Mouse (Mus musculus): Measurements from ENCODE around the gene Ccdc73. TPM values are rescaled to one million over a fixed set of nuclear protein-coding genes. Genes with fewer than 3 reads are reported as not detected.
"Not testable (repeated sequence)": the region's sequence is repeated elsewhere in the genome, so short reads cannot be mapped to it uniquely, and the experiment has no call there.

Ccdc73 gene
- polyA plus RNA-seq, 1 experiment from 2014 or later: 5.3 TPM

GRCm38 (mm10) chr2:104859060-104859459 is 8.5 kb upstream of the Ccdc73 start:
- no peak overlapping the region for H3K27ac ChIP-seq (ENCODE audit: low read length)
- peak; percentile 75; the same call in 1 of the 2 replicates for ATAC-seq (ENCODE audit: insufficient read depth, low FRiP score)
- H3K4me3 ChIP-seq (replicated peaks; ENCODE audit: low read length): no peak overlapping the region
- H3K9me3 ChIP-seq (replicated peaks; ENCODE audit: control insufficient read depth, low read length): no peaks in the 10 kb centered on the region
- no peaks in the 10 kb centered on the region for H3K4me1 ChIP-seq (ENCODE audit: control insufficient read depth, insufficient read depth, low read length)
- H3K9ac ChIP-seq (ENCODE audit: low read length): no peak overlapping the region
- H3K4me2 ChIP-seq (ENCODE audit: low read depth, low read length): no peak overlapping the region
- H3K36me3 ChIP-seq (ENCODE audit: control insufficient read depth, insufficient read depth, low read length): no peaks in the 10 kb centered on the region
- H3K27me3 ChIP-seq (ENCODE audit: control insufficient read depth, insufficient read depth, low read length): no peaks in the 10 kb centered on the region
- WGBS: 45% methylated on average over 5 of the region's 5 CpGs

DNA sequence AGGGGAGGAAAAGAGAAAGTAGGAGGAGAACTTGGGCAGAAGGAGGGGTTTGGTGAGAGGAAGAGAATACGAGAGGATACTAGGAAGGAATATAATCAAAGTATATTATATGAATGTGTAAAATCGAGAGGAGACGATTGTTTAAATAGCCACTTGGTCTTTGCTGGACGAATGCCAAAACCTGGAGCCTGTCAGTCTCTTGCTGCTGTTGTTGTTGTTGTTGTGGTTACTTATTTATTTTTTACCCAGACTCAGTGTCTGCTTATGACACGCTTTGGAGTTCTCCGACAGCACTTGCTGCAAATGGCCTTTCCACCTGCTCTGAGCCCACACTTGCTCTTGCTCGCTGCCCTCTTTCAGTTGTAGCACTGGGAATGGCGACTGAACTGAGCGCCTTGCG is 7.2 kb upstream of the Ccdc73 start:
- ATAC-seq (ENCODE audit: insufficient read depth, low FRiP score): no peak
- no peaks in the 10 kb centered on the region for H3K27me3 ChIP-seq (ENCODE audit: control insufficient read depth, insufficient read depth, low read length)
- no peak overlapping the region for H3K4me2 ChIP-seq (ENCODE audit: low read depth, low read length)
- H3K9me3 ChIP-seq (replicated peaks; ENCODE audit: control insufficient read depth, low read length): no peaks in the 10 kb centered on the region
- H3K4me3 ChIP-seq (replicated peaks; ENCODE audit: low read length): no peak overlapping the region
- 73% methylated on average over 10 of the region's 10 CpGs for WGBS
- no peaks in the 10 kb centered on the region for H3K4me1 ChIP-seq (ENCODE audit: control insufficient read depth, insufficient read depth, low read length)
- H3K27ac ChIP-seq (ENCODE audit: low read length): no peak overlapping the region
- H3K36me3 ChIP-seq (ENCODE audit: control insufficient read depth, insufficient read depth, low read length): no peaks in the 10 kb centered on the region
- H3K9ac ChIP-seq (ENCODE audit: low read length): no peak overlapping the region

DNA sequence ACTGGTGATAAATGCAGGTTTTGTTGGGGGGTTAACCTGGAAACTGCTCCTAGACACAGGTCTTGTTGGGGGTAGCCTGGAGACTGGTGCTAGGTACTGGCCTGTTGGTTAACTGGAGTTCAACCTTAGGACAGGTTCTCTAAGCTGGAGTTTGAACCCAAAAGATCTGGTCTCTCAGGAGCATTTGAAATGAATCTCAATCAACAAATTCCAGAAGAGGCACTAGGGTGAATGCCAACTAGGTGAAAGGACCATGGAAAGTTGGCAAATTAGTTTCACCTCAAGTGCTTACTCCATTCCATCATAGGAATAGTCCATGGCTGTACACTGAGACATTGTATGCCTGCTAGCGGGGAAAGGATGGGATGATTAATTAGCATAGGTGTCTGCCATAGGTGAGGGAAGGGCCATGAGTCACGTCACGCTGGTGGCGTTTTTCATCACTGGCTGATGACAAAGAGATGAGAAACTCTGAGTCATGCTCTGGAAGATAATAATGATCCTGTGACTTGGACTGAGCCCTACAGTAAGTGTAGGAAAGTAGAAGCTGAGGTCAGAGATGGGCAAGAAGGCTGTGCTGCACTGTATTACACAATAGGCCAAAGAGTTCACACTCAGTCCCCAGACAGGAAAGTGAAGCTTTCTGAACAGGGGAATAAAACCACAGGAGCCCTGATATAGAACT is 3.3 kb upstream of the Ccdc73 start:
- 85% methylated on average over 4 of the region's 4 CpGs for WGBS
- no peak overlapping the region for H3K4me3 ChIP-seq (replicated peaks; ENCODE audit: low read length)
- no peaks in the 10 kb centered on the region for H3K27me3 ChIP-seq (ENCODE audit: control insufficient read depth, insufficient read depth, low read length)
- H3K9me3 ChIP-seq (replicated peaks; ENCODE audit: control insufficient read depth, low read length): no peaks in the 10 kb centered on the region
- no peaks in the 10 kb centered on the region for H3K36me3 ChIP-seq (ENCODE audit: control insufficient read depth, insufficient read depth, low read length)
- ATAC-seq (ENCODE audit: insufficient read depth, low FRiP score): no peak
- no peak overlapping the region for H3K9ac ChIP-seq (ENCODE audit: low read length)
- H3K4me1 ChIP-seq (ENCODE audit: control insufficient read depth, insufficient read depth, low read length): no peaks in the 10 kb centered on the region
- H3K4me2 ChIP-seq (ENCODE audit: low read depth, low read length): no peak overlapping the region
- H3K27ac ChIP-seq (ENCODE audit: low read length): no peak overlapping the region

- Histone ChIP-seq H3K36me3 (ENCODE audit: control insufficient read depth, insufficient read depth, low read length) (no peaks in the 10 kb centered on the region), H3K9me3 (replicated peaks; ENCODE audit: control insufficient read depth, low read length) (no peaks in the 10 kb centered on the region), H3K4me1 (ENCODE audit: control insufficient read depth, insufficient read depth, low read length) (no peaks in the 10 kb centered on the region), H3K27me3 (ENCODE audit: control insufficient read depth, insufficient read depth, low read length) (no peaks in the 10 kb centered on the region), H3K4me3 (replicated peaks; ENCODE audit: low read length) (no peak overlapping the region), H3K9ac (ENCODE audit: low read length) (no peak overlapping the region), H3K27ac (ENCODE audit: low read length) (no peak overlapping the region), H3K4me2 (ENCODE audit: low read depth, low read length) (no peak overlapping the region)
- no peak for ATAC-seq (ENCODE audit: insufficient read depth, low FRiP score)
- WGBS: 77% methylated on average over 3 of the region's 3 CpGs
Observed at GRCm38 (mm10) chr2:104869101-104869500, 1.5 kb downstream of the Ccdc73 start.

- Histone ChIP-seq H3K9me3 (replicated peaks; ENCODE audit: control insufficient read depth, low read length) (no peaks in the 10 kb centered on the region), H3K27me3 (ENCODE audit: control insufficient read depth, insufficient read depth, low read length) (no peaks in the 10 kb centered on the region), H3K36me3 (ENCODE audit: control insufficient read depth, insufficient read depth, low read length) (no peaks in the 10 kb centered on the region), H3K4me1 (ENCODE audit: control insufficient read depth, insufficient read depth, low read length) (no peaks in the 10 kb centered on the region), H3K4me2 (ENCODE audit: low read depth, low read length) (no peak overlapping the region), H3K27ac (ENCODE audit: low read length) (no peak overlapping the region), H3K9ac (ENCODE audit: low read length) (no peak overlapping the region), H3K4me3 (replicated peaks; ENCODE audit: low read length) (no peak overlapping the region)
- WGBS: 82% methylated on average over 8 of the region's 8 CpGs
- no peak for ATAC-seq (ENCODE audit: insufficient read depth, low FRiP score)
Observed at GRCm38 (mm10) chr2:104878794-104879193, 11.2 kb downstream of the Ccdc73 start.

GRCm38 (mm10) chr2:104886109-104886508 is 18.5 kb downstream of the Ccdc73 start:
- Histone ChIP-seq H3K4me2 (ENCODE audit: low read depth, low read length) (no peak overlapping the region), H3K4me3 (replicated peaks; ENCODE audit: low read length) (no peak overlapping the region), H3K27ac (ENCODE audit: low read length) (no peak overlapping the region), H3K9me3 (replicated peaks; ENCODE audit: control insufficient read depth, low read length) (no peaks in the 10 kb centered on the region), H3K27me3 (ENCODE audit: control insufficient read depth, insufficient read depth, low read length) (no peaks in the 10 kb centered on the region), H3K36me3 (ENCODE audit: control insufficient read depth, insufficient read depth, low read length) (no peaks in the 10 kb centered on the region), H3K9ac (ENCODE audit: low read length) (no peak overlapping the region), H3K4me1 (ENCODE audit: control insufficient read depth, insufficient read depth, low read length) (no peaks in the 10 kb centered on the region)
- ATAC-seq (ENCODE audit: insufficient read depth, low FRiP score): no peak
- WGBS: 88% methylated on average over 18 of the region's 18 CpGs

GRCm38 (mm10) chr2:104887331-104887730 is 19.7 kb downstream of the Ccdc73 start:
- WGBS: 59% methylated on average over 2 of the region's 2 CpGs

GRCm38 (mm10) chr2:104887882-104888566 is 20.4 kb downstream of the Ccdc73 start:
- no peaks in the 10 kb centered on the region for H3K4me1 ChIP-seq (ENCODE audit: control insufficient read depth, insufficient read depth, low read length)
- WGBS: 22% methylated on average over 10 of the region's 10 CpGs
- H3K36me3 ChIP-seq (ENCODE audit: control insufficient read depth, insufficient read depth, low read length): no peaks in the 10 kb centered on the region
- no peak overlapping the region for H3K4me2 ChIP-seq (ENCODE audit: low read depth, low read length)
- no peaks in the 10 kb centered on the region for H3K9me3 ChIP-seq (replicated peaks; ENCODE audit: control insufficient read depth, low read length)
- no peak for ATAC-seq (ENCODE audit: insufficient read depth, low FRiP score)
- H3K4me3 ChIP-seq (replicated peaks; ENCODE audit: low read length): no peak overlapping the region
- no peaks in the 10 kb centered on the region for H3K27me3 ChIP-seq (ENCODE audit: control insufficient read depth, insufficient read depth, low read length)
- H3K9ac ChIP-seq (ENCODE audit: low read length): no peak overlapping the region
- no peak overlapping the region for H3K27ac ChIP-seq (ENCODE audit: low read length)

More at GRCm38 (mm10) chr2:104887331-104887730, 19.7 kb downstream of the Ccdc73 start:
- not testable (repeated sequence) for H3K27me3 ChIP-seq (ENCODE audit: control insufficient read depth, insufficient read depth, low read length); H3K27ac ChIP-seq (ENCODE audit: low read length); H3K4me1 ChIP-seq (ENCODE audit: control insufficient read depth, insufficient read depth, low read length); H3K36me3 ChIP-seq (ENCODE audit: control insufficient read depth, insufficient read depth, low read length); H3K9ac ChIP-seq (ENCODE audit: low read length); ATAC-seq (ENCODE audit: insufficient read depth, low FRiP score); H3K4me2 ChIP-seq (ENCODE audit: low read depth, low read length); H3K4me3 ChIP-seq (replicated peaks; ENCODE audit: low read length); H3K9me3 ChIP-seq (replicated peaks; ENCODE audit: control insufficient read depth, low read length)

- H3K9me3 ChIP-seq (replicated peaks; ENCODE audit: control insufficient read depth, low read length): no peaks in the 10 kb centered on the region
- no peaks in the 10 kb centered on the region for H3K27me3 ChIP-seq (ENCODE audit: control insufficient read depth, insufficient read depth, low read length)
- no peak overlapping the region for H3K4me2 ChIP-seq (ENCODE audit: low read depth, low read length)
- H3K27ac ChIP-seq (ENCODE audit: low read length): no peak overlapping the region
- H3K4me1 ChIP-seq (ENCODE audit: control insufficient read depth, insufficient read depth, low read length): no peaks in the 10 kb centered on the region
- H3K36me3 ChIP-seq (ENCODE audit: control insufficient read depth, insufficient read depth, low read length): no peaks in the 10 kb centered on the region
- no peak overlapping the region for H3K4me3 ChIP-seq (replicated peaks; ENCODE audit: low read length)
- H3K9ac ChIP-seq (ENCODE audit: low read length): no peak overlapping the region
- WGBS: 71% methylated on average over 2 of the region's 2 CpGs
- ATAC-seq (ENCODE audit: insufficient read depth, low FRiP score): no peak
Observed at GRCm38 (mm10) chr2:104899975-104900374, 32.4 kb downstream of the Ccdc73 start.

All from stomach, embryonic 16.5 days (tissue).